Mouse (Mus musculus) limb, embryonic 12.5 days (tissue): ENCODE measurements at regions not wholly inside any gene's neighbourhood (a gene's known extent, or its start where the extent isn't known, plus 50 kb on each side); places are given as distances from the start of the nearest gene placed in this dataset.

ENCODE experiments used
- ATAC-seq: fragments of 200-750 bp; cut with Nextera tagmentation; 2 replicates; pipeline ENCODE4 v1.8.0; 2017; ENCODE audit warnings: low read depth, moderate TSS enrichment; ENCODE audit not compliant: insufficient number of reproducible peaks, insufficient read depth, low FRiP score, low TSS enrichment
- H3K27ac ChIP-seq: fragments of 300-500 bp; sonication (generic); 2 replicates; pipeline ENCODE4 v1.5.1; 2016; ENCODE audit warnings: mild to moderate bottlenecking, moderate library complexity
- H3K27me3 ChIP-seq: fragments of 300-500 bp; sonication (generic); 2 replicates; pipeline ENCODE4 v1.6.1; 2016; ENCODE audit warnings: mild to moderate bottlenecking, moderate library complexity
- H3K36me3 ChIP-seq: fragments of 300-500 bp; sonication (generic); 2 replicates; pipeline ENCODE4 v1.6.1; 2016; ENCODE audit warnings: mild to moderate bottlenecking, moderate library complexity
- H3K4me1 ChIP-seq: fragments of 300-500 bp; sonication (generic); replicated peaks from 2 replicates; pipeline ENCODE4 v1.6.1; 2016
- H3K4me2 ChIP-seq: fragments of 300-500 bp; sonication (generic); 2 replicates; pipeline ENCODE4 v1.6.1; 2016; ENCODE audit warnings: mild to moderate bottlenecking, moderate library complexity
- H3K4me3 ChIP-seq: fragments of 300-500 bp; sonication (generic); replicated peaks from 2 replicates; pipeline ENCODE4 v1.5.1; 2016; ENCODE audit warnings: mild to moderate bottlenecking
- H3K9ac ChIP-seq: fragments of 300-500 bp; sonication (generic); replicated peaks from 2 replicates; pipeline ENCODE4 v1.6.1; 2016; ENCODE audit warnings: mild to moderate bottlenecking, moderate library complexity
- H3K9me3 ChIP-seq: fragments of 300-500 bp; sonication (generic); 2 replicates; pipeline ENCODE4 v1.6.1; 2016; ENCODE audit warnings: mild to moderate bottlenecking, moderate library complexity
- WGBS: fragments of 180-500 bp; shearing (Covaris S2); methylation state at CpG from one replicate; pipeline ENCODE4 v1.1.7; 2016; 5-methylcytosine and 5-hydroxymethylcytosine counted together

GRCm38 (mm10) chr12:35314035-35314434, 220.8 kb downstream of the Ahr start:
- Histone ChIP-seq H3K27me3 (no peaks in the 10 kb centered on the region), H3K4me1 (peaks cover 7% of the 10 kb centered on the region; the same call in 1 of the 2 replicates), H3K4me3 (no peak overlapping the region), H3K9ac (no peak overlapping the region), H3K27ac (no peak overlapping the region), H3K4me2 (no peak overlapping the region), H3K9me3 (no peaks in the 10 kb centered on the region), H3K36me3 (no peaks in the 10 kb centered on the region)
- ATAC-seq, result no peak
- WGBS, result 86% methylated on average over 2 of the region's 2 CpGs

- Histone ChIP-seq H3K27me3 (no peaks in the 10 kb centered on the region), H3K9me3 (no peaks in the 10 kb centered on the region), H3K27ac (no peak overlapping the region), H3K9ac (no peak overlapping the region), H3K4me3 (no peak overlapping the region), H3K36me3 (no peaks in the 10 kb centered on the region), H3K4me1 (peaks cover 7% of the 10 kb centered on the region; the same call in 1 of the 2 replicates), H3K4me2 (no peak overlapping the region)
- WGBS, result 44% methylated on average over 11 of the region's 11 CpGs
- no peak for ATAC-seq
Measured at GRCm38 (mm10) chr12:35313191-35313925, 221.5 kb downstream of the Ahr start.

GRCm38 (mm10) chr12:35308537-35308936, 226.3 kb downstream of the Ahr start:
- Histone ChIP-seq H3K27ac (no peak overlapping the region), H3K4me1 (peaks cover 7% of the 10 kb centered on the region; the same call in 1 of the 2 replicates), H3K9me3 (no peaks in the 10 kb centered on the region), H3K4me3 (no peak overlapping the region), H3K36me3 (no peaks in the 10 kb centered on the region), H3K27me3 (no peaks in the 10 kb centered on the region), H3K9ac (no peak overlapping the region), H3K4me2 (no peak overlapping the region)
- ATAC-seq, result no peak

- Histone ChIP-seq H3K4me2 (no peak overlapping the region), H3K4me3 (no peak overlapping the region), H3K36me3 (no peaks in the 10 kb centered on the region), H3K9me3 (no peaks in the 10 kb centered on the region), H3K4me1 (no peaks in the 10 kb centered on the region), H3K27ac (no peak overlapping the region), H3K27me3 (no peaks in the 10 kb centered on the region), H3K9ac (no peak overlapping the region)
- WGBS, result 58% methylated on average over 3 of the region's 3 CpGs
- no peak for ATAC-seq
Measured at GRCm38 (mm10) chr12:35303764-35304717, 230.8 kb downstream of the Ahr start.

- no peak overlapping the region for H3K27ac ChIP-seq
- no peak overlapping the region for H3K9ac ChIP-seq
- no peaks in the 10 kb centered on the region for H3K9me3 ChIP-seq
- H3K4me2 ChIP-seq, result no peak overlapping the region
- no peaks in the 10 kb centered on the region for H3K36me3 ChIP-seq
- ATAC-seq, result no peak
- WGBS, result 88% methylated on average over 2 of the region's 2 CpGs
- no peaks in the 10 kb centered on the region for H3K4me1 ChIP-seq
- no peaks in the 10 kb centered on the region for H3K27me3 ChIP-seq
- H3K4me3 ChIP-seq, result no peak overlapping the region
Measured at GRCm38 (mm10) chr12:35303188-35303587, 231.7 kb downstream of the Ahr start.

GRCm38 (mm10) chr12:35294668-35295067, 240.2 kb downstream of the Ahr start:
- H3K4me2 ChIP-seq, result no peak overlapping the region
- H3K9me3 ChIP-seq, result 0 out of 2 replicates have a peak, but pooled peaks cover 6% of the 10 kb centered on the region
- no peaks in the 10 kb centered on the region for H3K4me1 ChIP-seq
- no peak overlapping the region for H3K4me3 ChIP-seq
- no peak for ATAC-seq
- H3K27me3 ChIP-seq, result no peaks in the 10 kb centered on the region
- no peak overlapping the region for H3K27ac ChIP-seq
- H3K36me3 ChIP-seq, result no peaks in the 10 kb centered on the region
- H3K9ac ChIP-seq, result no peak overlapping the region
- 85% methylated on average over 1 of the region's 1 CpGs for WGBS

- no peak overlapping the region for H3K27ac ChIP-seq
- WGBS, result 90% methylated on average over 2 of the region's 2 CpGs
- no peak overlapping the region for H3K4me3 ChIP-seq
- H3K36me3 ChIP-seq, result no peaks in the 10 kb centered on the region
- H3K9ac ChIP-seq, result no peak overlapping the region
- no peak overlapping the region for H3K4me2 ChIP-seq
- no peak for ATAC-seq
- H3K27me3 ChIP-seq, result no peaks in the 10 kb centered on the region
- H3K4me1 ChIP-seq, result no peaks in the 10 kb centered on the region
- H3K9me3 ChIP-seq, result 0 out of 2 replicates have a peak, but pooled peaks cover 6% of the 10 kb centered on the region
Measured at GRCm38 (mm10) chr12:35293566-35293965, 241.3 kb downstream of the Ahr start.

GRCm38 (mm10) chr12:35291941-35292341, 242.9 kb downstream of the Ahr start:
- no peak overlapping the region for H3K9ac ChIP-seq
- no peaks in the 10 kb centered on the region for H3K36me3 ChIP-seq
- H3K4me3 ChIP-seq, result no peak overlapping the region
- no peak overlapping the region for H3K27ac ChIP-seq
- no peak overlapping the region for H3K4me2 ChIP-seq
- peaks cover 7% of the 10 kb centered on the region for H3K4me1 ChIP-seq
- H3K27me3 ChIP-seq, result no peaks in the 10 kb centered on the region
- 83% methylated on average over 6 of the region's 6 CpGs for WGBS
- ATAC-seq, result no peak
- 0 out of 2 replicates have a peak, but pooled peaks cover 6% of the 10 kb centered on the region for H3K9me3 ChIP-seq

GRCm38 (mm10) chr12:35287974-35288373, 241.0 kb downstream of the Snx13 start:
- H3K9me3 ChIP-seq, result 0 out of 2 replicates have a peak, but pooled peaks cover 6% of the 10 kb centered on the region
- no peak overlapping the region for H3K4me3 ChIP-seq
- WGBS, result 79% methylated on average over 2 of the region's 2 CpGs
- no peaks in the 10 kb centered on the region for H3K36me3 ChIP-seq
- peaks cover 14% of the 10 kb centered on the region for H3K4me1 ChIP-seq
- no peak overlapping the region for H3K4me2 ChIP-seq
- no peak for ATAC-seq
- no peak overlapping the region for H3K9ac ChIP-seq
- H3K27me3 ChIP-seq, result no peaks in the 10 kb centered on the region
- H3K27ac ChIP-seq, result no peak overlapping the region

GRCm38 (mm10) chr12:35287570-35287969, 240.6 kb downstream of the Snx13 start:
- ATAC-seq, result no peak
- Histone ChIP-seq H3K4me1 (peaks cover 14% of the 10 kb centered on the region), H3K27me3 (no peaks in the 10 kb centered on the region), H3K4me2 (no peak overlapping the region), H3K4me3 (no peak overlapping the region), H3K9ac (no peak overlapping the region), H3K27ac (no peak overlapping the region), H3K36me3 (no peaks in the 10 kb centered on the region), H3K9me3 (0 out of 2 replicates have a peak, but pooled peaks cover 6% of the 10 kb centered on the region)
- WGBS, result 58% methylated on average over 3 of the region's 3 CpGs

- Histone ChIP-seq H3K4me3 (no peak overlapping the region), H3K27ac (no peak overlapping the region), H3K27me3 (no peaks in the 10 kb centered on the region), H3K4me1 (peaks cover 14% of the 10 kb centered on the region), H3K9ac (no peak overlapping the region), H3K4me2 (no peak overlapping the region), H3K9me3 (0 out of 2 replicates have a peak, but pooled peaks cover 6% of the 10 kb centered on the region), H3K36me3 (no peaks in the 10 kb centered on the region)
- ATAC-seq, result peak; percentile 59; the same call in 1 of the 2 replicates
- 53% methylated on average over 3 of the region's 3 CpGs for WGBS
Measured at GRCm38 (mm10) chr12:35286974-35287553, 240.1 kb downstream of the Snx13 start.
